In genomic region chr9:97171484-97171883, GRCm38 (mm10) we compare ENCODE assay signal across 4 mouse cellular contexts.
"Had no signal": no experiment of that assay in that cellular context is flagged by ENCODE, and none has a peak within 500 bp of the region (broad histone marks: within the 10 kb centered on the region; RNA-seq: fewer than 3 reads in every experiment).

No protein-coding gene starts in this region.

- H3K27me3 ChIP-seq: midbrain, embryonic 13.5 days; midbrain, embryonic 15.5 days had no signal

- ATAC-seq: midbrain, embryonic 13.5 days; midbrain, embryonic 15.5 days had no signal

- H3K9me3 ChIP-seq: midbrain, embryonic 13.5 days; midbrain, embryonic 15.5 days; neural tube, embryonic 12.5 days had no signal

- H3K4me3 ChIP-seq: megakaryocyte, embryonic 14.5 days; midbrain, embryonic 13.5 days; midbrain, embryonic 15.5 days; neural tube, embryonic 12.5 days had no signal

- H3K36me3 ChIP-seq: midbrain, embryonic 13.5 days; midbrain, embryonic 15.5 days; neural tube, embryonic 12.5 days had no signal

- H3K4me1 ChIP-seq: megakaryocyte, embryonic 14.5 days; midbrain, embryonic 13.5 days; midbrain, embryonic 15.5 days; neural tube, embryonic 12.5 days had no signal
